Mouse (Mus musculus) erythroblast, embryonic 14.5 days (primary cell): Measurements from ENCODE around the gene Negr1.

Source experiments
- GATA1 ChIP-seq: IDR thresholded peaks from 2 replicates; pipeline ENCODE4 v1.6.1; 2012; ENCODE audit warnings: low read length, inconsistent platforms, mixed read lengths
- TAL1 ChIP-seq: IDR thresholded peaks from 3 replicates; pipeline ENCODE4 v1.6.1; 2012; ENCODE audit warnings: low read length, inconsistent platforms, mixed read lengths

- TF ChIP-seq TAL1 (no peak), GATA1 (no peak)
Measured at GRCm38 (mm10) chr3:157303430-157304116, 742.0 kb downstream of the Negr1 start.
